Mouse (Mus musculus) megakaryocyte, embryonic 14.5 days (primary cell): Measurements from ENCODE around the gene Marc1.

Experiments used
- FLI1 ChIP-seq: IDR thresholded peaks from 2 replicates; pipeline ENCODE4 v1.6.1; 2012; ENCODE audit warnings: low read length, inconsistent platforms, mixed read lengths
- GATA1 ChIP-seq: IDR thresholded peaks from 3 replicates; pipeline ENCODE4 v1.6.1; 2012; ENCODE audit warnings: mixed read lengths, low read length, inconsistent platforms, borderline replicate concordance

GRCm38 (mm10) chr1:184810780-184811575 is at the start of gene Marc1:
- TF ChIP-seq FLI1 = no peak
- no peak for TF ChIP-seq GATA1
